Mouse (Mus musculus) liver, embryonic 11.5 days (tissue): ENCODE measurements around the gene Unc79. TPM values are rescaled to one million over a fixed set of nuclear protein-coding genes. Genes with fewer than 3 reads are reported as not detected.
A peak's percentile ranks its signal among the peaks of the same experiment; 100 is the strongest.

Experiments
- ATAC-seq: fragments of 200-750 bp; cut with Nextera tagmentation; replicated peaks from 2 replicates; pipeline ENCODE4 v1.8.0; 2017; ENCODE audit warnings: moderate number of reproducible peaks, mild to moderate bottlenecking, moderate TSS enrichment, moderate library complexity; ENCODE audit not compliant: low FRiP score
- DNase-seq: peaks from one replicate; pipeline ENCODE4 v3.0.0-alpha.2; 2017; ENCODE audit warnings: low spot score
- H3K27ac ChIP-seq: fragments of 300-500 bp; sonication (generic); 2 replicates; pipeline ENCODE4 v1.5.1; 2014; ENCODE audit warnings: mild to moderate bottlenecking, low read depth, low read length, control low read depth
- H3K27me3 ChIP-seq: fragments of 300-500 bp; sonication (generic); replicated peaks from 2 replicates; pipeline ENCODE4 v1.6.1; 2014; ENCODE audit warnings: low read length, mixed read lengths; ENCODE audit not compliant: control insufficient read depth, insufficient read depth
- H3K36me3 ChIP-seq: fragments of 300-500 bp; sonication (generic); 2 replicates; pipeline ENCODE4 v1.6.1; 2014; ENCODE audit warnings: mild to moderate bottlenecking, low read length, moderate library complexity, mixed read lengths; ENCODE audit not compliant: control insufficient read depth, insufficient read depth
- H3K4me1 ChIP-seq: fragments of 300-500 bp; sonication (generic); replicated peaks from 2 replicates; pipeline ENCODE4 v1.6.1; 2014; ENCODE audit warnings: low read length, mixed read lengths; ENCODE audit not compliant: control insufficient read depth, insufficient read depth
- H3K4me2 ChIP-seq: fragments of 300-500 bp; sonication (generic); 2 replicates; pipeline ENCODE4 v1.6.1; 2014; ENCODE audit warnings: mild to moderate bottlenecking, control low read depth, moderate library complexity
- H3K4me3 ChIP-seq: fragments of 300-500 bp; sonication (generic); 2 replicates; pipeline ENCODE4 v1.5.1; 2014; ENCODE audit warnings: low read depth, low read length, control low read depth
- H3K9ac ChIP-seq: fragments of 300-500 bp; sonication (generic); 2 replicates; pipeline ENCODE4 v1.6.1; 2014; ENCODE audit warnings: low read depth, low read length, control low read depth
- H3K9me3 ChIP-seq: fragments of 300-500 bp; sonication (generic); 2 replicates; pipeline ENCODE4 v1.6.1; 2016; ENCODE audit warnings: low read length, inconsistent platforms, mixed read lengths; ENCODE audit not compliant: control insufficient read depth
- WGBS: fragments of 180-500 bp; shearing (Covaris S2); extraction: QIAGEN DNeasy Blood & Tissue Kit; methylation state at CpG from one replicate; pipeline ENCODE4 v1.1.7; 2014; 5-methylcytosine and 5-hydroxymethylcytosine counted together
- polyA plus RNA-seq: library from polyadenylated mRNA; unstranded; fragments of >200 nt; fragmentation: Nextera tagmentation; extraction: Ambion mirVana; gene quantifications from 2 replicates; pipeline ENCODE4 v1.2.1, GENCODE M21; 2014

The Unc79 gene
- polyA plus RNA-seq, 1 experiment from 2014 or later, result 0.04 TPM

GRCm38 (mm10) chr12:103091831-103092230, 143.2 kb downstream of the Unc79 start:
- 76% methylated on average over 6 of the region's 6 CpGs for WGBS
- H3K9me3 ChIP-seq, result no peaks in the 10 kb centered on the region
- no peak overlapping the region for H3K4me3 ChIP-seq
- no peaks in the 10 kb centered on the region for H3K27me3 ChIP-seq
- no peak overlapping the region for H3K4me2 ChIP-seq
- ATAC-seq (no peak), DNase-seq (no peak)
- no peak overlapping the region for H3K27ac ChIP-seq
- no peaks in the 10 kb centered on the region for H3K4me1 ChIP-seq
- H3K9ac ChIP-seq, result no peak overlapping the region
- H3K36me3 ChIP-seq, result no peaks in the 10 kb centered on the region

DNA sequence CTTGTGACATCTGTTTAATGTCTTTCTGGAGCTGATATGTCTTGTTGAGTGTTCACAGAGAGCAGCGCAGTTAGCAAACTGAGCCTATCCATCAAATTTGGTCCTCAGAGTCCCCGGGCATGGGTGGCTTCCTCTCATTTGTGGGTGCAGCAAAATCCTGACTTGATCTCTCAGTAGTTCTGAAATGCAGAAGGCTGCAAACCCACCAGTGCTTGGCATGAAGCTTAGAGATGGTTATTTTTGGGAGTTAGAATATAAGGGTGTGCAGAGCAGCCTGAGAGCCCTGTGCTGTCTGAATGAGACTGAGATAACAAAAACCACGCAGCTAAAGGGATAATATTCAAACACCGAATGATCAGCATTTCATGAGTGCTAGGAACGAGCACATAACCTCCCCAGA, 146.5 kb downstream of the Unc79 start:
- Histone ChIP-seq H3K9ac (no peak overlapping the region), H3K9me3 (no peaks in the 10 kb centered on the region), H3K4me1 (no peaks in the 10 kb centered on the region), H3K36me3 (no peaks in the 10 kb centered on the region), H3K4me2 (no peak overlapping the region), H3K27ac (no peak overlapping the region), H3K27me3 (no peaks in the 10 kb centered on the region), H3K4me3 (no peak overlapping the region)
- DNase-seq (no peak), ATAC-seq (no peak)
- WGBS, result 52% methylated on average over 5 of the region's 5 CpGs

DNA sequence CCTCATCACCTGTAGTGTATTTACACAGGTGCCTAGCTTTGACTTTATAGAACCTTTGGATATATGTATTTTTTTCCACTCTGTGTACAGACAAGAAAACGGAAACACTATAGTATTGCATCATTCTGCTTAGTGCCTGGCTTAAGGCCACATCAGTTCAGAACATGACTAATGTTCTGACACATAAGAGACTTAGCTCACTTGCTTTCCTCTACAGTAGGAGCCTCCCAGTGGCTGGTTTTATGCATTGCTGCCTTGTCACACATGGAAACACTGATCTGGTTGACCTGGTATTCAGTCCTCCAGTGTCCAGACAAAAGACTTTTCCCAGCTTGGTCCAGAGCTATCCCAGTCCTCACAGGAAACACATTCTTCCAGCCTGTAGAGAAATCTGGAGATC, 150.5 kb downstream of the Unc79 start:
- ATAC-seq, result no peak

GRCm38 (mm10) chr12:103100088-103100487, 151.4 kb downstream of the Unc79 start:
- Histone ChIP-seq H3K9ac (no peak overlapping the region), H3K4me1 (no peaks in the 10 kb centered on the region), H3K36me3 (no peaks in the 10 kb centered on the region), H3K4me2 (no peak overlapping the region), H3K4me3 (no peak overlapping the region), H3K27ac (no peak overlapping the region), H3K9me3 (no peaks in the 10 kb centered on the region), H3K27me3 (no peaks in the 10 kb centered on the region)
- DNase-seq (no peak), ATAC-seq (no peak)
- 59% methylated on average over 5 of the region's 5 CpGs for WGBS

More for the DNA sequence above, 150.5 kb downstream of the Unc79 start:
- Histone ChIP-seq H3K4me2 (no peak overlapping the region), H3K4me3 (no peak overlapping the region), H3K9me3 (no peaks in the 10 kb centered on the region), H3K9ac (no peak overlapping the region), H3K4me1 (no peaks in the 10 kb centered on the region), H3K36me3 (no peaks in the 10 kb centered on the region), H3K27ac (no peak overlapping the region), H3K27me3 (no peaks in the 10 kb centered on the region)
- DNase-seq, result no peak
- WGBS, result 72% methylated on average over 1 of the region's 1 CpGs

DNA sequence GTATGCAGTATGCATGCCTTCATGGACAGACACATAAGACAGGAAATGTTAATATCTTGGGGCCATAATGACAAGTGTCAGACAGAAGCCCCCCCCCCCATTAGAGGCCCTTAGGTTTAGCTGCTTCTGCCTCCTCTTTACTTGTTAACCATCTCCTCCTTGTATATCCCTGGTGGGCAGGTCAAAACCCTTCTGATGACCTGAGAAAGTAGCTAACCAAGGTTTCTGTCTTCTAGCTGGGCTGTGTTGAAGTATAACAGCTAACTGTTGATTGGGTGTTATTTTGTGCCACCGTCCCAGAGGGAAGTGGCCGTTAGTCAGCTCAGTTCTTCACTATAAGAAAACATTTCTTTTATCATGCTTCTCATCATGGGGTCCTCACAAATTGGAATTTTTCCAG, 154.4 kb downstream of the Unc79 start:
- Histone ChIP-seq H3K36me3 (no peaks in the 10 kb centered on the region), H3K4me1 (no peaks in the 10 kb centered on the region), H3K4me3 (no peak overlapping the region), H3K27me3 (no peaks in the 10 kb centered on the region), H3K9me3 (no peaks in the 10 kb centered on the region), H3K4me2 (no peak overlapping the region), H3K9ac (no peak overlapping the region), H3K27ac (no peak overlapping the region)
- ATAC-seq (no peak), DNase-seq (no peak)
- WGBS, result 60% methylated on average over 2 of the region's 2 CpGs

DNA sequence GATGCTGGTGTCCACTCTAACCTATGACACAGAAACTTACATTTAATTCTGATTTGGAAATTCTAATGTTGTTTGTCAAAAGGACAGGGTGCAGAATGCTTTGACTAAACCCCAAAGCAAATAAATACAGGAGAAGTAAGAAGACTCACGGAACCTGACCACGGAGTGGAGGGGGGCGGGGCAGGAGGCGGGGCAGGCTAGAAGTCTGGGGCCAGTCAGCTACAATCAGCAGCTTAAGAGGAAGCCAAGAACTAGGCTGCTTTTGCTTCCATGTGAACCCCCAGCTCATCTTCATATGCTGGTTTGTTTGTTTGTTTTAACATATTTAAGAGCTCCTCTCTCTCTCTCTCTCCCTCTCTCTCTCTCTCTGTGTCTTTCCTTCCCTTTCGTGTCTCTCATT, 154.9 kb downstream of the Unc79 start:
- Histone ChIP-seq H3K9ac (no peak overlapping the region), H3K36me3 (no peaks in the 10 kb centered on the region), H3K4me2 (peak overlapping the region; percentile 1; the same call in 1 of the 2 replicates), H3K4me1 (no peaks in the 10 kb centered on the region), H3K27me3 (no peaks in the 10 kb centered on the region), H3K27ac (no peak overlapping the region), H3K9me3 (no peaks in the 10 kb centered on the region), H3K4me3 (no peak overlapping the region)
- WGBS, result 16% methylated on average over 5 of the region's 5 CpGs
- DNase-seq (no peak), ATAC-seq (no peak)

- DNase-seq, result no peak
- Histone ChIP-seq H3K4me1 (no peaks in the 10 kb centered on the region), H3K27me3 (no peaks in the 10 kb centered on the region), H3K4me2 (no peak overlapping the region), H3K9me3 (no peaks in the 10 kb centered on the region), H3K4me3 (no peak overlapping the region), H3K27ac (no peak overlapping the region), H3K36me3 (no peaks in the 10 kb centered on the region), H3K9ac (no peak overlapping the region)
- WGBS, result 86% methylated on average over 7 of the region's 7 CpGs
- no peak for ATAC-seq
These were observed 160.6 kb downstream of the Unc79 start for GRCm38 (mm10) chr12:103109301-103109700.

DNA sequence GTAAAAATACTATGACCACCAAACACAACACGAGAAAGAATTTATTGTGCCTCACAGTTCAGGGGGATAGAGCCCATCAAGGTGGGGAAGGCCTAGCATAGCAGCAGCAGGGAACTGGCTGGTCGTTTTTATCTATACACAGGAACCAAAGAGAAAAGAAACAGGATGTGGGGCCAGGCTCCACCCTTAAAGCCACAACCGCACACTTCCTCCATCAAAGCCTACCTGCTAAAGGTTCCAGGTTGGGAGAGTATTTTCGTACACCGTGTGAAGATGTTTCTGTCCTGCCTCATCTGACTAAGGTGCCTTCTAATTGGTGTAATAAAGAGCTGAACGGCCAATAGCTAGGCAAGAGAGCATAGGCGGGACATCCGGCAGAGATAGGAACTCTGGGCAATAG, 168.0 kb downstream of the Unc79 start:
- ATAC-seq (no peak), DNase-seq (no peak)
- no peaks in the 10 kb centered on the region for H3K4me1 ChIP-seq
- 70% methylated on average over 8 of the region's 8 CpGs for WGBS
- H3K27ac ChIP-seq, result no peak overlapping the region
- no peak overlapping the region for H3K4me2 ChIP-seq
- H3K27me3 ChIP-seq, result no peaks in the 10 kb centered on the region
- no peaks in the 10 kb centered on the region for H3K36me3 ChIP-seq
- H3K9me3 ChIP-seq, result no peaks in the 10 kb centered on the region
- no peak overlapping the region for H3K9ac ChIP-seq
- H3K4me3 ChIP-seq, result no peak overlapping the region

DNA sequence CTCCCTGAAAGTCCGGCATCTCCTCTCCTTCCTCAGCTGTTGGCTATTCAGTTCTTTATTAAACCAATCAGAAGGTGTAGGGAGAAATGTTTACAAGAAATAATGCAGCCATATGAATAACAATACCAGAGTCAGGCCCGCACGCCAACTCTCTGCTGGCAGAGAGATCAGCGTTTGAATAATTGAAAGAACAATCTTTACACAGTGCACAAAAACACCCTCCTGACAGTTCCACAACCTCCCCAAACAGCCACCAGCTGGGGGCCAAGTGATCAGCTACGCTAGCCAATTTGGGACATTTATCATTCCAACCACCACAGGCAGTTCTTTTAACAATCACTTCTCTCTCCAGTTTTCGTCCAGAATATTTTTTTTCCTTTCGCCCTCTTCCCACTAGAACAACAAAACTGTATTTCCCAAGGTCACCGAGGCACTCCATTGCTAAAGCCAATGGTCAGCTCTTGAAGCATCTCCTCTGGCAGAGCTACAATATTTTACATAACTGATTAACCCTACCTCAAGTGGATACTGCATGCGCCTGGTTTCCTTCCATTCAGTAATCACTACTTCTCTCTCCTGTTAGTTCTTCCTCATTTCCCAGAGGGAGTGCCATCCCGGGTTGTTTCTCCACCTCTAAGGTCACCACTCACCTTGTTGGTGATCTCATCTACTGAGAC, 169.0 kb downstream of the Unc79 start:
- no peak overlapping the region for H3K4me3 ChIP-seq
- no peak overlapping the region for H3K9ac ChIP-seq
- DNase-seq (no peak), ATAC-seq (no peak)
- no peaks in the 10 kb centered on the region for H3K9me3 ChIP-seq
- H3K4me2 ChIP-seq, result no peak overlapping the region
- WGBS, result 81% methylated on average over 10 of the region's 10 CpGs
- H3K36me3 ChIP-seq, result no peaks in the 10 kb centered on the region
- no peaks in the 10 kb centered on the region for H3K27me3 ChIP-seq
- no peaks in the 10 kb centered on the region for H3K4me1 ChIP-seq
- no peak overlapping the region for H3K27ac ChIP-seq
